Mouse (Mus musculus) ES-Bruce4 (cell line): Measurements from ENCODE around the gene Uba1.

Source experiments
- CTCF ChIP-seq: IDR thresholded peaks from one replicate; pipeline ENCODE4 v1.8.1; 2011; ENCODE audit warnings: low read depth, low read length
- EP300 ChIP-seq: IDR thresholded peaks from 2 replicates; pipeline ENCODE4 v1.6.1; 2011; ENCODE audit warnings: low read depth, low read length; ENCODE audit not compliant: insufficient read depth

DNA sequence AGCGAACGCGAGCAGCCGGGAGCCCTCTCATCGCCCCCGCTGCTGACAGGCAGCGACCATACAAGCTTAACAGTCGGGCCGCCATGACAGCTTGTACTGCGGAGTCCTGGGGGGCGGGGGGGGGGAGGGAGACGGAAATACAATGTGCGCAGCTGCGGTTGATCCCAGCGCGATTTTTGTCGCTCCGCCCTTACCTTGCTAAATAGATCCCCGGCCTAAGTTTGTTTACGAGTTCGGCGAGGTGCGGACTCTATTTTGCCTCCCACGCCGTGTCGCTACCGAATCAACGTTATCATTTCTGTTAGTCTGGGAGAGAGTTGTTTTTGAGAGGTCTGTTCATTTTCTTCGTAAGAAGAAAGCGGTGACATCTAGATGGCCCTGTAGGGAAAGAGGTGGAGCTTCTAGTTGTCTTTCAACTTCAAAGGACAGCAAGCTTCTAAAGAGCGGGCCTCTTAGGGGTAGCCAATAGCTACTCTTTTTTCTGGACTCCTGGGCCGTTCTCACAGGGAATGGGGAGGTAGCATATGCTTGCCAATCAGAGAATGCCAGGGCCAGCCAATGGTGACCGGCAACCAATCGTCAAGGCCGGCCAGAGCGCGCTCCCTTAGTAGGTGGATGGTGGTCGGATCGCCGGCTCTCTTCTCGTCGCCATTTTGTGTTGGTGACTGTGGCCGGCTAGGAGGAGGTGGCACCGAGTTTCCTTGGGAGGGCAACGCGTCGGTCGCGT, 40.8 kb upstream of the Uba1 start, which contains the start of the genes Rbm10 and Ndufb11:
- TF ChIP-seq EP300 (no peak), CTCF (no peak)
